Mouse (Mus musculus) stomach, embryonic 14.5 days (tissue): ENCODE data around the gene Col11a2. TPM values are rescaled to one million over a fixed set of nuclear protein-coding genes. Genes with fewer than 3 reads are reported as not detected.
A peak's percentile ranks its signal among the peaks of the same experiment; 100 is the strongest.

Source experiments
- ATAC-seq: fragments of 200-750 bp; cut with Nextera tagmentation; 2 replicates; pipeline ENCODE4 v1.8.0; 2017; ENCODE audit warnings: low read depth, moderate TSS enrichment; ENCODE audit not compliant: insufficient number of reproducible peaks, insufficient read depth, low FRiP score
- H3K27ac ChIP-seq: fragments of 300-500 bp; sonication (generic); 2 replicates; pipeline ENCODE4 v1.5.1; 2014; ENCODE audit warnings: mild to moderate bottlenecking, low read length, moderate library complexity, mixed read lengths
- H3K27me3 ChIP-seq: fragments of 300-500 bp; sonication (generic); 2 replicates; pipeline ENCODE4 v1.6.1; 2014; ENCODE audit warnings: low read length, control low read depth, mixed read lengths; ENCODE audit not compliant: control insufficient read depth, insufficient read depth
- H3K36me3 ChIP-seq: fragments of 300-500 bp; sonication (generic); 2 replicates; pipeline ENCODE4 v1.6.1; 2014; ENCODE audit warnings: mild to moderate bottlenecking, control low read depth, low read length, moderate library complexity, mixed read lengths; ENCODE audit not compliant: control insufficient read depth, insufficient read depth
- H3K4me1 ChIP-seq: fragments of 300-500 bp; sonication (generic); 2 replicates; pipeline ENCODE4 v1.6.1; 2014; ENCODE audit warnings: low read length, control low read depth, mixed read lengths; ENCODE audit not compliant: control insufficient read depth, insufficient read depth
- H3K4me2 ChIP-seq: fragments of 300-500 bp; sonication (generic); replicated peaks from 2 replicates; pipeline ENCODE4 v1.6.1; 2014; ENCODE audit warnings: low read depth, low read length, control low read depth
- H3K4me3 ChIP-seq: fragments of 300-500 bp; sonication (generic); 2 replicates; pipeline ENCODE4 v1.5.1; 2014; ENCODE audit warnings: low read depth, low read length, control low read depth
- H3K9ac ChIP-seq: fragments of 300-500 bp; sonication (generic); replicated peaks from 2 replicates; pipeline ENCODE4 v1.6.1; 2014; ENCODE audit warnings: low read depth, mild to moderate bottlenecking, control low read depth, low read length, moderate library complexity, mixed read lengths
- H3K9me3 ChIP-seq: fragments of 300-500 bp; sonication (generic); 2 replicates; pipeline ENCODE4 v1.6.1; 2016; ENCODE audit warnings: low read depth, low read length, control low read depth; ENCODE audit not compliant: control insufficient read depth
- WGBS: fragments of 180-500 bp; shearing (Covaris S2); extraction: QIAGEN DNeasy Blood & Tissue Kit; methylation state at CpG from one replicate; pipeline ENCODE4 v1.1.7; 2014; 5-methylcytosine and 5-hydroxymethylcytosine counted together
- polyA plus RNA-seq: library from polyadenylated mRNA; unstranded; fragments of >200 nt; fragmentation: Nextera tagmentation; extraction: Ambion mirVana; gene quantifications from 2 replicates; pipeline ENCODE4 v1.2.1, GENCODE M21; 2014

Col11a2 gene
- polyA plus RNA-seq, 1 experiment from 2014 or later, result 0.32 TPM

- Histone ChIP-seq H3K4me3 (no peak overlapping the region), H3K27ac (no peak overlapping the region), H3K36me3 (no peaks in the 10 kb centered on the region), H3K4me2 (no peak overlapping the region), H3K27me3 (no peaks in the 10 kb centered on the region), H3K4me1 (no peaks in the 10 kb centered on the region), H3K9me3 (no peaks in the 10 kb centered on the region), H3K9ac (no peak overlapping the region)
- ATAC-seq, result no peak
- WGBS, result 91% methylated on average over 5 of the region's 5 CpGs
These were observed 8.3 kb downstream of the Col11a2 start for GRCm38 (mm10) chr17:34047404-34048050.

GRCm38 (mm10) chr17:34057224-34057623 is 18.0 kb downstream of the Col11a2 start:
- 57% methylated on average over 7 of the region's 7 CpGs for WGBS
- no peak overlapping the region for H3K4me2 ChIP-seq
- no peaks in the 10 kb centered on the region for H3K36me3 ChIP-seq
- no peak overlapping the region for H3K27ac ChIP-seq
- no peak overlapping the region for H3K4me3 ChIP-seq
- no peak for ATAC-seq
- no peaks in the 10 kb centered on the region for H3K27me3 ChIP-seq
- no peak overlapping the region for H3K9ac ChIP-seq
- no peaks in the 10 kb centered on the region for H3K4me1 ChIP-seq
- no peaks in the 10 kb centered on the region for H3K9me3 ChIP-seq

GRCm38 (mm10) chr17:34068864-34069263 is 29.6 kb downstream of the Col11a2 start:
- 48% methylated on average over 3 of the region's 3 CpGs for whole genome bisulfite sequencing
- H3K4me1 ChIP-seq, result no peaks in the 10 kb centered on the region

GRCm38 (mm10) chr17:34072091-34072490 is 32.9 kb downstream of the Col11a2 start:
- Histone ChIP-seq H3K9me3 (no peaks in the 10 kb centered on the region), H3K27me3 (0 out of 2 replicates have a peak, but pooled peaks cover 6% of the 10 kb centered on the region), H3K36me3 (no peaks in the 10 kb centered on the region), H3K4me1 (no peaks in the 10 kb centered on the region), H3K4me2 (no peak overlapping the region), H3K27ac (no peak overlapping the region), H3K9ac (no peak overlapping the region), H3K4me3 (no peak overlapping the region)
- WGBS, result 76% methylated on average over 5 of the region's 5 CpGs
- no peak for ATAC-seq

More at GRCm38 (mm10) chr17:34068864-34069263, 29.6 kb downstream of the Col11a2 start:
- no peak overlapping the region for H3K27ac ChIP-seq
- no peaks in the 10 kb centered on the region for H3K9me3 ChIP-seq
- no peak overlapping the region for H3K4me2 ChIP-seq
- no peak for ATAC-seq
- H3K36me3 ChIP-seq, result no peaks in the 10 kb centered on the region
- no peaks in the 10 kb centered on the region for H3K27me3 ChIP-seq
- no peak overlapping the region for H3K9ac ChIP-seq
- no peak overlapping the region for H3K4me3 ChIP-seq

- 0 out of 2 replicates have a peak, but pooled peaks cover 7% of the 10 kb centered on the region for H3K27me3 ChIP-seq
- H3K9ac ChIP-seq, result no peak overlapping the region
- H3K27ac ChIP-seq, result no peak overlapping the region
- ATAC-seq, result no peak
- WGBS, result 44% methylated on average over 7 of the region's 7 CpGs
- no peaks in the 10 kb centered on the region for H3K36me3 ChIP-seq
- no peak overlapping the region for H3K4me2 ChIP-seq
- H3K4me3 ChIP-seq, result no peak overlapping the region
- no peaks in the 10 kb centered on the region for H3K9me3 ChIP-seq
- no peaks in the 10 kb centered on the region for H3K4me1 ChIP-seq
These were observed 36.0 kb downstream of the Col11a2 start for GRCm38 (mm10) chr17:34075271-34075670.

- Histone ChIP-seq H3K27ac (no peak overlapping the region), H3K36me3 (no peaks in the 10 kb centered on the region), H3K9ac (no peak overlapping the region), H3K4me2 (no peak overlapping the region), H3K27me3 (0 out of 2 replicates have a peak, but pooled peaks cover 7% of the 10 kb centered on the region), H3K4me1 (no peaks in the 10 kb centered on the region), H3K9me3 (no peaks in the 10 kb centered on the region), H3K4me3 (no peak overlapping the region)
- WGBS, result 2% methylated on average over 9 of the region's 9 CpGs
- no peak for ATAC-seq
These were observed 38.3 kb downstream of the Col11a2 start for GRCm38 (mm10) chr17:34077549-34077948.

- Histone ChIP-seq H3K4me1 (no peaks in the 10 kb centered on the region), H3K27me3 (0 out of 2 replicates have a peak, but pooled peaks cover 7% of the 10 kb centered on the region), H3K4me2 (no peak overlapping the region), H3K9ac (no peak overlapping the region), H3K36me3 (no peaks in the 10 kb centered on the region), H3K27ac (no peak overlapping the region), H3K9me3 (no peaks in the 10 kb centered on the region), H3K4me3 (no peak overlapping the region)
- ATAC-seq, result no peak
- 49% methylated on average over 4 of the region's 4 CpGs for WGBS
These were observed 38.9 kb downstream of the Col11a2 start for GRCm38 (mm10) chr17:34078148-34078547.

GRCm38 (mm10) chr17:34079002-34079401 is 39.8 kb downstream of the Col11a2 start:
- no peak for ATAC-seq
- 88% methylated on average over 11 of the region's 11 CpGs for WGBS
- Histone ChIP-seq H3K4me2 (no peak overlapping the region), H3K27me3 (0 out of 2 replicates have a peak, but pooled peaks cover 7% of the 10 kb centered on the region), H3K9me3 (no peaks in the 10 kb centered on the region), H3K36me3 (no peaks in the 10 kb centered on the region), H3K9ac (no peak overlapping the region), H3K4me1 (no peaks in the 10 kb centered on the region), H3K4me3 (no peak overlapping the region), H3K27ac (no peak overlapping the region)

GRCm38 (mm10) chr17:34079621-34080020 is 40.4 kb downstream of the Col11a2 start:
- no peaks in the 10 kb centered on the region for H3K9me3 ChIP-seq
- 21% methylated on average over 5 of the region's 5 CpGs for WGBS
- H3K27me3 ChIP-seq, result 0 out of 2 replicates have a peak, but pooled peaks cover 7% of the 10 kb centered on the region
- no peak overlapping the region for H3K4me3 ChIP-seq
- H3K4me2 ChIP-seq, result no peak overlapping the region
- no peak overlapping the region for H3K27ac ChIP-seq
- peak; percentile 56; the same call in 1 of the 2 replicates for ATAC-seq
- H3K4me1 ChIP-seq, result no peaks in the 10 kb centered on the region
- no peak overlapping the region for H3K9ac ChIP-seq
- H3K36me3 ChIP-seq, result no peaks in the 10 kb centered on the region
